Mouse (Mus musculus): ENCODE measurements at regions not wholly inside any gene's neighbourhood (a gene's known extent, or its start where the extent isn't known, plus 50 kb on each side); places are given as distances from the start of the nearest gene placed in this dataset.
A peak's percentile ranks its signal among the peaks of the same experiment; 100 is the strongest.

DNA sequence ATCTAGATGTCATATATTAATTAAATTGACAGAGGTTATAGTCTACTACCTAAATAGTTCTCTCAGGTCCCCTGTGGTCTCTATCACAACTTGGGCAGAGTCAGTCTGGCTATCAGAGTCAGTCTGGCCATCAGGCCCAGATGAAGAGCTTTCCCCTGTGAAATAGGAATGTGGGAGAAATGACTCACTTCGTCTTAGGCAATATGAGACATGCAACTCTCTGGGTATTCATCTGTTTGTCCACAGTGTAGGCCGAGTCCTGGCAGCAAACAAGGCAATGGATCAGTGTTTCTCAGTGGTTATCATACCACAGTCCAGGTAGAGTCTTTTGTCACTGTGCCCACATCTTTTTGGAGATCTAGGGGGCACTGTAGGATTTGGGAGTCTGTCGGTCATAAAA, 156.0 kb downstream of the Gm10260 start:
- DNase-seq = no peak

- DNase-seq = no peak
Observed at GRCm38 (mm10) chr13:97601135-97601730, 159.2 kb downstream of the Gm10260 start.

DNA sequence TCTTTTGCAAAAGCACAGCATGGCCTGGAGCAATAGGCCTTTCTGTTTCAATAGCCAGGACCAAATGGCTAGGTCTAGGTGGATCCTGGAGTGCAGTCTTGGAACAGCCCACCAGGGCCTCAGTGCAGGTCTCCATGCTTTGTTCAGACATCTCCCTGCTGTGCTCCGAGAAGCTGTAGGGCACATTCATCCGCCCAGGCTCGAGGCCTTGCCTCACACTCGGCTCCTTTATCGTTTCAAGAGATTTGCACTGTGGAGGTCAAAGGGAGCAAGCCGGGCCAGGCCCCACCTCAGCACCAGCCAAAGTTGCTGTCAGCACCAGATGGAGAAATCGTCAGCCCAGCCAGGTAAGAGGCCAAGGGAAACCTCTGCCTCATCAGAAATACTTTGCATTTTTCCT, 160.3 kb downstream of the Gm10260 start:
- DNase-seq = no peak

- peak; percentile 29 for DNase-seq
Observed at GRCm38 (mm10) chr13:97598507-97599431, 161.7 kb downstream of the Gm10260 start.

- DNase-seq = no peak
Observed at GRCm38 (mm10) chr13:97594851-97595250, 165.6 kb downstream of the Gm10260 start.

DNA sequence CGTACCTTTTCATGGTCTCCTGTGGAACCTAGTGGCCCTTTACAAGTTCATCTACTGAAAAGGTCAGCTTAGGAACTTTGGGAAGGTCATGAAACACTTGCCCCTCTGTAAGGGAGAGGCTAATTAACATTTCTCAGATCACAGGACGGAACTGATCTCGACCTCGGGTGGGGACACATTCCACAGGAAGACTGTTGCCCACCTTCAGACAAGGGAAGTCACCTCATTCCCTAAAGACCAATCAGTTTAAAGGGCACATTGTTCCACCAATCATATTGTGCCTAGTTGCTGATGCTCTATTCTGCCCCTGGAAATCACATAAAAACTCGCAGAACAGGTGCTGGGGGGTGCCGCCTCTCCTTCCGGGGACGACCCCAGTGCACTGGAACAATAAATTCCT, 170.8 kb downstream of the Gm10260 start:
- DNase-seq = no peak

GRCm38 (mm10) chr13:97588085-97588484, 172.3 kb downstream of the Gm10260 start:
- DNase-seq = no peak

- DNase-seq = no peak
Observed at GRCm38 (mm10) chr13:97587088-97587487, 173.3 kb downstream of the Gm10260 start.

DNA sequence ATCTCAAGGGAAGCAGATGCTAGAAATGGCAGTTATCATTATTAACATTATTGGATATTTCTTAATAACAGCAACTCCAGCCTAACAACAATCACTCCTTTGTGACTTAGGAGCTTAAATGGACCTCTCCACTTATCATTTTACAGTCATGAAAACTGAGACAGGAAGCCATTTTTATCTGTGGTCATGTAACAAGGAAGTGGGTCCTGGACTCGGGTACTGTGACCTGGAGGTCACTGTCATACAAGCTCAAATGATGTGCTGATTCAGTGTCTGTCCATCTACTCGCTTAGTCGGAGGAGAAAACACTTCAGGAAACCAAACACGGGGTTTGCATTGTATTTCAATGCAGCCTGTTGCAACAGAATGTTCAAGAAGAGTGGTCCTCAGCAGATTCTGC, 176.4 kb downstream of the Gm10260 start:
- no peak for DNase-seq

DNA sequence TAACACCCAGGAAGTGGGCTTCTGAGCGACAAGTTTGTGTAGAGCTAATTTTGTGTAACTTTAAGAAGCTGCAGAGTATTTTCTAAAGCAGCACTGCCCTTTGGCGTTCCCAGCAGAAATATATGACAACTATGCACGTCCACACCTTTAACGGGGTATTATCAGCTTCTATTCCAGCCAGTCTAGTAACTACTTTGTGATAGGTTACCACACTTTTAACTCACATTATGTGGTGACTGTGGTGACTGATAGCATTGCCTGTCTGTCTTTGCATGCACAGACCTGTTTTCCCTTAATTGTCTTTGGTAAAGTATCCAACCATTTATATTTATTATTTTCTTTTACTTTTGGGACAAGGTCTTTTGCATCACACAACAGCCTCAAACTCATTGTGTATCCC, 179.1 kb downstream of the Gm10260 start:
- DNase-seq = no peak

- no peak for DNase-seq
Observed at GRCm38 (mm10) chr13:97580241-97580874, 180.1 kb downstream of the Gm10260 start.

DNA sequence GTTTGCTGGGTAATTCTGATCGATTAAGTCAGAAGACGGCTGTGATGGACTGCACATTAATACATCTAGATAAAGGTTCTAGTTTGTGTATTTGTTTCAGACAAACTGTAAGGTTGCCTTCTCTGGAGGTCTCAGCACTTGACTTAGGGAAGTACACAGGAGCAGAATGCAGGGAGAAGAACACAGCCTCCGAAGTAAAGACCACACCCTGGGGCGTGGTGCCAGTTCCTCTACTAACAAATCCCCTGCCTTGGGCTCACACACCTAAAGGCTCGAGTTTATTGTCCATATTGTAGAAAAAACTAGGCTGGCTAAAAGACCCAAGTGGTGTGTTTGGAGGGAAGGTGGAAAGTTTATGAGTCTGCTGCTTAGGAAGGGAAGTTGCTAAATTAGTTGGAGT, 181.8 kb downstream of the Gm10260 start:
- no peak for DNase-seq

GRCm38 (mm10) chr13:97577081-97577785, 183.2 kb downstream of the Gm10260 start:
- peak; percentile 30 for DNase-seq

GRCm38 (mm10) chr13:97573601-97574000, 186.8 kb downstream of the Gm10260 start:
- no peak for DNase-seq

- DNase-seq = no peak
Observed at GRCm38 (mm10) chr13:97572352-97572751, 188.1 kb downstream of the Gm10260 start.

GRCm38 (mm10) chr13:97570009-97570408, 190.4 kb downstream of the Gm10260 start:
- DNase-seq = no peak

DNA sequence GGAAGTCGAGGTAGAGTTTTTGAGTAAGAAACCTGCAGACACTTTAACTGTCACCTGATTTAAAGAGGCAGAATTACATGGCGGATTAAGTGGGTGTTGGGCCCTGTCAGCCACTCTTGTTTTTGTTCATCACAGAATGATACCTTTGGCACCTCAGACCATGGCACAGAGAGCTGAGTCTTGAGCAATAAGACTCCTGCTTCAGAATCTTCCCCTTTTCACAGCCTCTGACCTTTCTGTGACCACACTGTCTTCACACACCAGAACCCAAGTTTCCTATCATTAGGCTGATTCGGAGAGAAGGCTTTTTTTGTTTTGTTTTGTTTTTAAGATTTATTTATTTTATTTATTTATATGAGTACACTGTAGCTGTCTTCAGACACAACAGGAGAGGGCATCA, 192.8 kb downstream of the Gm10260 start:
- DNase-seq = no peak

DNA sequence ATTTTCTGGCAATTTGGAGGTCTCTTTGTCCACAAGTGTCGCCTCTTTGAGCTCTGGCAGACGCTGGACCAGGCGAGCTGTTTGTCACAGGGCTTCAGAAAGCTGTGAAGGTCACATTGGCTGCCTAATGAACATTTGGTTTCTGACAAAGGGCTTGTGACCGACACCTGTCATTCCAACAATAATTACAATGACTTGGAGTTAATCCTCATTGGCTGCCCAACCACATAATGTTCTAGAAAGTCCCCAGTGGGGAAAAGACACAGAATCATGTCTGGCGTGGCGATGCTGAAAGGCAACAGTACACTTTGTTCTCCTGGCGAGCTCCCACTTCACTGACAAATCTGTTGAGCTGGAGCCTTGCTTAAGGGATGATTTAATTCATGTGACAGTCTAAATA, 194.4 kb downstream of the Gm10260 start:
- peak; percentile 45 for DNase-seq

DNA sequence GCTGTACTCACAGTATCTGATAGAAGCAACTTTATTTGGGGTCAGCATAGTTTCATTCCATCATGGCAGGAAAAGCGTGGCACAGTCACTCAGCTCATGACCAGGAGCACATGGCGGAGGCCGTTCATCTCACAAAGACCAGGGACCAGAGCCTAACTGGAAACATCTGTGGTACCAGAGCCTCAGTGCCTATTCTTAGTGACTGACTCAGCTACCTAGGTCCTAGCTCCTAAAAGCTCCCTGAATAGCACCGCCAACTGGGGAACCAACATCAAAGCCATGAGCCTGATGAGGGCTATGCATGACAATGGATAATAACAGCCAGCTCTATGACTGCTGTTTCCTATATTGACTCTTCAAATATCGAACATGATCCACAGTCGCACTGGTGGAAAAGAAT, 198.2 kb downstream of the Gm10260 start:
- DNase-seq = no peak

- no peak for DNase-seq
Observed at GRCm38 (mm10) chr13:97560789-97561188, 199.6 kb downstream of the Gm10260 start.

DNA sequence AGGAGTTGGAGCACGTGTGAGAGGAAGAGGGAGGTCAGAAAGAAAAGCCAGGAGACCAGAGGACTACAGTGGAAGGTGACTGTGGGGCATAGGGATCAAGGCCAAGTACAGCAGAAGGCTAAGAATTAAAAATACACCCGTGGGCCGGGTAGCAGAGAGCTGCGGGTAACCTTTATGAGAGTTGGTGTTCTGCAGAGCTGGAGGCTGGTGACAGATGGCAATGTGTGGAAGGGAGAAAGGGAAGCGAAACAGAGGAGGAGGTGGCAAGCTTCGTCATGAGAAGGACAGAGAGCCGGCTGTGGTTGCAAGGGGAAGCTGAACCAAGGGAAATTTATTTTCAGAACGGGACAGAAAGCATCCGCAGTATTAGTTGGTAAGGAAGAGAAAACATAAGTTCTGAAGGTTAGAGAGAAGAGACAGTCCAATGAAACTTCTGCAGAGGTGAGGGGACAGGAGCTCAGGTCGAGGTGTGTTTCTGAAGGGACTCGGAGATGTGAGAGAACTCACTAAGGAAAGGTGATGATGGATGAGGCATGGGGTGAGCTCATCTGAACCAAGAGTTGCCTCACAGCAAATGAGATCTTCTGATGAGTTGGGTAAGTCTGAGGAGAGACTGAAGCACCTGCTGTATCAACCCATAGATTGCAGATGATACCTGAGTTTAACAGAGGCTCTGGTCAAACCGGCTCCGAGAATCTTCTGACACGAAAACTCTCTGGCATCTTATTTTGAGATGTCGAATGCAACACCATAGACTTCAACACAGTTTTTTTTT, 200.6 kb downstream of the Gm10260 start:
- DNase-seq = no peak

GRCm38 (mm10) chr13:97558884-97559283, 201.5 kb downstream of the Gm10260 start:
- DNase-seq = no peak
